Mouse (Mus musculus): Measurements from ENCODE around the gene Lrrc58.

GRCm38 (mm10) chr16:37906456-37906855 lies 38.3 kb downstream of the Lrrc58 start:
- no peak for TF ChIP-seq MYOD1 (IDR thresholded peaks at IDR 0.05; ENCODE audit: control insufficient read depth in 1 of 3, insufficient read length in 2 of 3, low read depth in 2 of 3)
- no peak for TF ChIP-seq POLR2A (IDR thresholded peaks at IDR 0.05; ENCODE audit: insufficient read length, low read depth)
- no peak for TF ChIP-seq TCF12 (IDR thresholded peaks at IDR 0.05; ENCODE audit: insufficient read depth, poor library complexity, severe bottlenecking)
- no peak for TF ChIP-seq USF1 (IDR thresholded peaks at IDR 0.05; ENCODE audit: low read depth)
- TF ChIP-seq E2F4 (IDR thresholded peaks at IDR 0.05; ENCODE audit: insufficient read depth) = no peak
- no peak for TF ChIP-seq MYOG (IDR thresholded peaks at IDR 0.05; ENCODE audit: control insufficient read depth in 1 of 3, insufficient read depth in 1 of 3, insufficient read length in 2 of 3, low read depth in 2 of 3)
- no peak for TF ChIP-seq CEBPB (IDR thresholded peaks at IDR 0.05; ENCODE audit: insufficient read depth, poor library complexity, severe bottlenecking)
- no peak for TF ChIP-seq POLR2AphosphoS2 (IDR thresholded peaks at IDR 0.05; ENCODE audit: insufficient read length, low read depth)
- no peak for TF ChIP-seq MAX (IDR thresholded peaks at IDR 0.05; ENCODE audit: low read depth)
- no peak for TF ChIP-seq SRF (IDR thresholded peaks at IDR 0.05; ENCODE audit: control insufficient read depth, insufficient read length, low read depth)
- TF ChIP-seq TCF3 (IDR thresholded peaks at IDR 0.05; ENCODE audit: insufficient read length, low read depth) = no peak

Data from myocyte (in vitro differentiated cells).